Mouse (Mus musculus) E14TG2a.4 (cell line): ENCODE results near the gene Cox16.

Experiments used
- H3K27me3 ChIP-seq: 2 replicates; pipeline ENCODE4 v1.6.1; 2014; ENCODE audit warnings: low read length, control low read depth; ENCODE audit not compliant: insufficient read depth
- H3K36me3 ChIP-seq: 2 replicates; pipeline ENCODE4 v1.6.1; 2014; ENCODE audit warnings: low read length, control low read depth; ENCODE audit not compliant: insufficient read depth
- H3K4me1 ChIP-seq: replicated peaks from 2 replicates; pipeline ENCODE4 v1.6.1; 2014; ENCODE audit warnings: low read depth, low read length, control low read depth
- H3K4me3 ChIP-seq: replicated peaks from 2 replicates; pipeline ENCODE4 v1.5.1; 2014; ENCODE audit warnings: mild to moderate bottlenecking, low read length
- H3K9me3 ChIP-seq: 2 replicates; pipeline ENCODE4 v1.6.1; 2014; ENCODE audit warnings: low read length, control low read depth
- CTCF ChIP-seq: conservative IDR thresholded peaks from 2 replicates; pipeline ENCODE4 v1.5.1; 2014; ENCODE audit warnings: low read length
- NANOG ChIP-seq: IDR thresholded peaks from 2 replicates; pipeline ENCODE4 v1.6.1; 2014; ENCODE audit warnings: borderline replicate concordance, low read length, mixed read lengths
- POU5F1 ChIP-seq: IDR thresholded peaks from 2 replicates; pipeline ENCODE4 v1.6.1; 2014; ENCODE audit warnings: low read length, borderline replicate concordance

The Cox16 gene

DNA sequence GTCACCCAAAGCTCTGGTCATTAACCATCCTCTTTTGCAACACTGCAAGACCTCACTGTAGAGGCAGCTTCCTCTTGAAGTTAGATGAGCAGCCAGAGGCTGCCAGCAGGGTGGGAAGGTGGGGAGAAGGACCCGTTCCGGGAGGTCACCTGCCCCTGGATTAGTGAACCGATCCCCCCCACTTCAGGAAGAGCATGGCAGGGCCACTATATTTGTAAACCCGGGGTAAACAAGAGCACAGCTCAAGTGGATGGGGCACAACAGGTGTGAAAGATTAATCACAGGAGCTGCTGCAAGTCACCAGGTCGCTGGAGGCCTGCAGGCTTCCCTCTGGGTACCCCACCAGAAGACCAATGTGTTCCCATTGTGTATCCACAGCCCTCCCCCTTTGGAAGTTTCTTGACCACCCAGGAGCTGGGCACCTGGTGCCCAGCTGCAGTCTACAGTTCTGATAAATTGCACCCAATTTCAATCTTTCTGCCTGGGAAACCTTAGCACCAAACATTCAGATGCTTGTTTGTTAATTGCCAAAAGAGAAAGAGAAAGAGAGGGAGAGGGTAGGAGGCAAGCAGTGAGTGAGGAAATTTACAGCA is 153.8 kb downstream of the Cox16 start:
- H3K27me3 ChIP-seq, result peaks cover 78% of the 10 kb centered on the region
- peaks cover 8% of the 10 kb centered on the region for H3K4me1 ChIP-seq
- no peak overlapping the region for H3K4me3 ChIP-seq
- no peaks in the 10 kb centered on the region for H3K36me3 ChIP-seq
- TF ChIP-seq POU5F1 (no peak), NANOG (no peak), CTCF (no peak)
- no peaks in the 10 kb centered on the region for H3K9me3 ChIP-seq

DNA sequence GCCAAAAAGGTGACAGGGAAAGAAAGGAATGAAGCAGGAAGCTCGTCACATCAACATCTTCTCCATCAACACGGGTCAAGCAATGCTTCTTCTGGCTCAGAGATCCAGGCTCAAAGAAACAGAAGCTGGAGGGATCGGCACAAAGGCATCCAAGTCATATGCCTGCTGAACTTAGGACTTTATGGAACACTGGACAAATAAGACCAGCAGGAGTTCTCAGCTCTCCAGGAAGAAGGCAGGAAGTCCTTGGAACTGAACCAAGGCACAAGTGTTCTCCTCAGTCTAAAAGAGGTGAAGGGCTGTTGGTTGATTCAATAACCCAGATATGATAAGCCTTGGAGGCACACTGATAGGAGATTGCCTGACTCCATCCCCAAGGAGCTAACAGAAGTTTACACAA is 159.9 kb downstream of the Cox16 start:
- Histone ChIP-seq H3K4me3 (no peak overlapping the region), H3K36me3 (no peaks in the 10 kb centered on the region), H3K27me3 (peaks cover 29% of the 10 kb centered on the region), H3K9me3 (no peaks in the 10 kb centered on the region), H3K4me1 (no peaks in the 10 kb centered on the region)
- TF ChIP-seq POU5F1 (no peak), CTCF (no peak), NANOG (no peak)

DNA sequence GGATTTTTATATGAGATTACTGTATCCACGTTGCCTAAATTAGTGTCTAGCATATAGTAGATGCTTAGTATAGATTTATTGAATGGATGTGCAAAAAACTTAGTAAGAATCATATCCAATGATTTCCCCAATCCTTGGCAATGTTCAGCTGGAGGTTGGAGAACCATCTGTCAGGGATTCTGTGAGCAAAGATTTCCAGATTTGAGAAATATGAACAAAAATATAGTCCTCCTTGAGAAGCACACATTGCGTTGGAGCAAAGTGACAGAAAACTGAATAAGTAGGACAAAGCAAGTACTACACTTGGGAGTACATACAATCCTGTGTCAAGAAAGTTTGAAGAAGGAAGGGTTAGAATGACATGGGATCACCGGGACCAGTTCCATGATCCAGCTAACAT is 160.8 kb downstream of the Cox16 start:
- H3K36me3 ChIP-seq, result no peaks in the 10 kb centered on the region
- H3K4me1 ChIP-seq, result no peaks in the 10 kb centered on the region
- peaks cover 20% of the 10 kb centered on the region for H3K27me3 ChIP-seq
- TF ChIP-seq NANOG, result no peak
- no peak for TF ChIP-seq CTCF
- TF ChIP-seq POU5F1, result no peak
- no peak overlapping the region for H3K4me3 ChIP-seq
- no peaks in the 10 kb centered on the region for H3K9me3 ChIP-seq

DNA sequence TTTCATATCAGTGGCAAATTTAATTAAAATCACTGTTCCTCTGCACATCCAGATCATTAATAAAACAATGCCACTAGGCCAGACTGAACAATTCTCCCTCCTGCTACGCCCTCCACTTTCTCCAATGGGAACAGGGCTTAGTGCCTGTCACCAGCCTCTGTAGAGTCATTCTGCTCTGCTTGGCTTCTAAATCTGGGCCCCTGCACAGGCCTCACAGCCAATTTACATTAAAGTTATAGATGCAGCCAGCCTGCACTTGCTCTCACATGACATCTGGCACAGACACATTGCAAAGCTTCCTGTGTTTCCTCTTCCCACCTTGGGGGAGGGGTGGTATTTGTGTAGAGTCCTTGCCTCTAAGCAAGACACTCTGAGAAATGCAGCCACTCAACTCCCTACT is 163.9 kb downstream of the Cox16 start:
- Histone ChIP-seq H3K27me3 (0 out of 2 replicates have a peak, but pooled peaks cover 9% of the 10 kb centered on the region), H3K4me3 (no peak overlapping the region), H3K36me3 (no peaks in the 10 kb centered on the region), H3K9me3 (no peaks in the 10 kb centered on the region), H3K4me1 (no peaks in the 10 kb centered on the region)
- TF ChIP-seq POU5F1 (no peak), NANOG (no peak), CTCF (no peak)

DNA sequence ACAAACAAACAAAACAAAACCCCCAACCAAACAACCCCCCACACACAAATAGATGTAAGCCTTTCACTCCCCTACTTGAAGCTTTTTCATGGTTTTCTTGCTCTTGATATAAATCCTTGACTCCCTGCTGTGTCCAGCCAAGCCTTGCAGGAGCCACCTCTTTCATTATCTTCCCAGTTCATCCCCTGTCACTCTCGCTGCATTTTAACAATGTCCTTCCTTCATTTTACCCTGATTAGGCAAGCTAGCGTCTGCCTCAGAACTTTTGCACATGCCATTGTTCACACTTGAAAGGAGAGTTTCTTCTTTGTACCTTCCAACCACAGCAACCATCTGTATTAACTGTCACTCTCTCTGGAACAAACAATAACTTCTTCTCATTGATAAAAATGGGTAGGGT is 167.1 kb downstream of the Cox16 start:
- no peak for TF ChIP-seq CTCF
- no peak for TF ChIP-seq NANOG
- no peak for TF ChIP-seq POU5F1
- no peaks in the 10 kb centered on the region for H3K36me3 ChIP-seq
- no peaks in the 10 kb centered on the region for H3K4me1 ChIP-seq
- no peaks in the 10 kb centered on the region for H3K27me3 ChIP-seq
- 0 out of 2 replicates have a peak, but pooled peaks cover 2% of the 10 kb centered on the region for H3K9me3 ChIP-seq
- no peak overlapping the region for H3K4me3 ChIP-seq

DNA sequence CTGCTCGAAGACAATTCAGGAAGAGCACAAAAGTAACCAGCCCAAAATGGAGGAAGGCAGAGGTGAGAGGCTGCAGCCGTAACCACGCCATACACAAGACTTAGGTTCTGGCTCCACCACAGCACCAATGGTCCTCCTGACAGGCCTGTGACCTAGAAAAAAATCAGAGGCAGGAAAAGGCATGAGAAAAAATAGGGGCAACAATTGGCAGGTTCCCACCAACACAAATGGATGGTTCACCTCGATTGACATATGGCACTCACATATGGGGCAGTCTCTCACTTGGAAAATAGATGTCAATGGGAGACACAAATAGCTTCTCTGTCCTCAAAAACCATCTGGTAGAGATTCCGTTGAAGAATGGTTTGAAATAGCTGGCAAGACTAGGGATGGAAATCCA is 169.0 kb downstream of the Cox16 start:
- no peak overlapping the region for H3K4me3 ChIP-seq

More for the DNA sequence above, 169.0 kb downstream of the Cox16 start:
- Histone ChIP-seq H3K9me3 (0 out of 2 replicates have a peak, but pooled peaks cover 2% of the 10 kb centered on the region), H3K27me3 (no peaks in the 10 kb centered on the region), H3K4me1 (no peaks in the 10 kb centered on the region), H3K36me3 (no peaks in the 10 kb centered on the region)
- TF ChIP-seq CTCF, result no peak
- TF ChIP-seq POU5F1, result no peak
- TF ChIP-seq NANOG, result no peak
